Mouse (Mus musculus) limb, embryonic 14.5 days (tissue): ENCODE results near the gene Fam69a. TPM values are rescaled to one million over a fixed set of nuclear protein-coding genes. Genes with fewer than 3 reads are reported as not detected.

Experiments used
- ATAC-seq: fragments of 200-750 bp; cut with Nextera tagmentation; 2 replicates; pipeline ENCODE4 v1.8.0; 2017; ENCODE audit warnings: low read depth, moderate number of reproducible peaks, moderate TSS enrichment; ENCODE audit not compliant: low FRiP score
- DNase-seq: peaks from one replicate; pipeline ENCODE4 v3.0.0-alpha.2; 2015; ENCODE audit warnings: low spot score
- H3K27ac ChIP-seq: fragments of 300-500 bp; sonication (generic); replicated peaks from 2 replicates; pipeline ENCODE4 v1.5.1; 2014; ENCODE audit warnings: low read depth, mild to moderate bottlenecking, low read length, moderate library complexity, mixed read lengths
- H3K27me3 ChIP-seq: fragments of 300-500 bp; sonication (generic); 2 replicates; pipeline ENCODE4 v1.6.1; 2014; ENCODE audit warnings: low read length, mixed read lengths; ENCODE audit not compliant: control insufficient read depth, insufficient read depth
- H3K36me3 ChIP-seq: fragments of 300-500 bp; sonication (generic); 2 replicates; pipeline ENCODE4 v1.6.1; 2014; ENCODE audit warnings: mild to moderate bottlenecking, low read length, moderate library complexity, mixed read lengths; ENCODE audit not compliant: control insufficient read depth, insufficient read depth
- H3K4me1 ChIP-seq: fragments of 300-500 bp; sonication (generic); 2 replicates; pipeline ENCODE4 v1.6.1; 2014; ENCODE audit warnings: antibody characterized with exemption, low read length, mixed read lengths; ENCODE audit not compliant: control insufficient read depth, insufficient read depth
- H3K4me2 ChIP-seq: fragments of 300-500 bp; sonication (generic); replicated peaks from 2 replicates; pipeline ENCODE4 v1.6.1; 2014; ENCODE audit warnings: low read depth, mild to moderate bottlenecking, low read length, moderate library complexity; ENCODE audit not compliant: severe bottlenecking
- H3K4me3 ChIP-seq: fragments of 300-500 bp; sonication (generic); replicated peaks from 2 replicates; pipeline ENCODE4 v1.5.1; 2014; ENCODE audit warnings: low read length
- H3K9ac ChIP-seq: fragments of 300-500 bp; sonication (generic); 2 replicates; pipeline ENCODE4 v1.6.1; 2014; ENCODE audit warnings: mild to moderate bottlenecking, low read depth, low read length, moderate library complexity; ENCODE audit not compliant: severe bottlenecking
- H3K9me3 ChIP-seq: fragments of 300-500 bp; sonication (generic); 2 replicates; pipeline ENCODE4 v1.6.1; 2016; ENCODE audit warnings: low read length; ENCODE audit not compliant: control insufficient read depth
- POLR2A ChIP-seq: fragments of 200-500 bp; IDR thresholded peaks from 2 replicates; pipeline ENCODE4 v1.8.0; 2012; ENCODE audit warnings: inconsistent platforms, mild to moderate bottlenecking, moderate library complexity, borderline replicate concordance; ENCODE audit not compliant: insufficient read depth, insufficient read length; ENCODE audit errors: extremely low read depth
- WGBS: fragments of 180-500 bp; shearing (Covaris S2); extraction: QIAGEN DNeasy Blood & Tissue Kit; methylation state at CpG from one replicate; pipeline ENCODE4 v1.1.7; 2014; 5-methylcytosine and 5-hydroxymethylcytosine counted together
- polyA plus RNA-seq, 2 experiments: library from polyadenylated mRNA; depleted of rRNA in 1 of 2; stranded (reverse) in 1 of 2; unstranded in 1 of 2; fragments of >200 nt; fragmentation: Nextera tagmentation in 1 of 2; extraction: Ambion mirVana in 1 of 2; gene quantifications; 2 replicates each; pipeline versions ENCODE4 v1.2.1 to v1.2.3; 2012 to 2014

Fam69a gene
- polyA plus RNA-seq, 2 experiments: 8.9 to 30.1 TPM

DNA sequence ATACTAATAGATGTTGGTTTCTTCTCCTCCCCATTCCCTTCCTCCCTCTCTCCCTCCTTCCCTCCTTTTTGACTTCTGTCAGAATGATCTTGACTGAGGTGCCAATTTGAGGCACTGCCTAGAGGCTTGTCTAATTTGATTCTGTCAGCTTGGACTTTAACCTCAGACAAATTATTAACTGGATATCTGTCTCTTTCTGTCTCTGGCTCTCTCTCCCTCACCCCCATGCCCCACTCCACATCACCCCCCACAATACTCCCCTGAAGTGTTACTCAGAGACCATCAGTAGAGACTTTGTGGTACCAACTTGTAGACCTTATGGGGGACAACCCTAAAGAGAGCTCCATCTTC, 111.6 kb downstream of the Fam69a start:
- Histone ChIP-seq H3K9me3 (no peaks in the 10 kb centered on the region), H3K4me1 (peaks cover 2% of the 10 kb centered on the region; the same call in 1 of the 2 replicates), H3K27ac (no peak overlapping the region), H3K36me3 (no peaks in the 10 kb centered on the region), H3K9ac (no peak overlapping the region), H3K27me3 (no peaks in the 10 kb centered on the region), H3K4me3 (no peak overlapping the region), H3K4me2 (no peak overlapping the region)
- ATAC-seq (no peak), DNase-seq (no peak)
- TF ChIP-seq POLR2A: no peak

DNA sequence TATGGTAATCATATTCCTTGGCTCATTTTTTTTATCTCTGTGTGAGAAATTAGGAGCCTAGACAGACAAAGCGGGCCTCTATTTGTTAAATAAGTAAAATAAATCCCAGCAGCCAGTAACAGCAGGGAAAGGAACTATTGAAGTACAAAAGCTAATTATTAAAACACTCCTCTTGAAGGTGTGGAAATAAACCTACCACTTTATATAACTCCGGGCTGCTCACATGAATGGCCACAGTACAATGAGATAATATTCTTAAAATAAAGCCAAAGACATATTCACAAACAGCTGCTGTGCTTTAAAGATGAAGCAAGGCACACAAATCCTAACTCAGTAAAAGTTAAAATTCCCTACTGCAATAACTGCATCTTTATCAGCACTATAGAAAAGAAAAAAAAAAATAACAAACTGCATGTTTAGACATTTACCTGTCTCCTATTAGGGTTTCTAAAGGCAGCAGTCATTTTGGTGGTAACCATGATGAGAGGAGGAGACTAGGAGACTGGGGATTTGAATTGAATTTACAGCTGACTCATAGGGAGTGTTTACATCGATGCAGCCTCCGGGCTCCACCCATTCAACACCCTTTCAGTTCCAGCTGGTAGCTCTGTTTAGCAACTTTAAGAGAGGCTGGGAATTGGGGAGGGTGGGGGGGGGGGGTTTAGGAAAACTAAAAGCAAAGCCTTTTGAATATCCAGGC, 112.2 kb downstream of the Fam69a start, which contains the start of gene Evi5:
Evi5 (minus strand) TSS at position 547 of the 700 bp plus-strand sequence.
- no peak for ATAC-seq
- Histone ChIP-seq H3K4me2 (no peak within 1 kb of the TSS), H3K27me3 (no peaks in the 10 kb centered on the region), H3K9ac (no peak within 1 kb of the TSS), H3K4me3 (no peak within 1 kb of the TSS), H3K36me3 (no peaks in the 10 kb centered on the region), H3K27ac (no peak within 1 kb of the TSS), H3K9me3 (no peaks in the 10 kb centered on the region), H3K4me1 (peaks cover 2% of the 10 kb centered on the region; the same call in 1 of the 2 replicates)
- TF ChIP-seq POLR2A: no peak
- WGBS: 41% methylated on average over 4 of the region's 4 CpGs
- DNase-seq: no peak

DNA sequence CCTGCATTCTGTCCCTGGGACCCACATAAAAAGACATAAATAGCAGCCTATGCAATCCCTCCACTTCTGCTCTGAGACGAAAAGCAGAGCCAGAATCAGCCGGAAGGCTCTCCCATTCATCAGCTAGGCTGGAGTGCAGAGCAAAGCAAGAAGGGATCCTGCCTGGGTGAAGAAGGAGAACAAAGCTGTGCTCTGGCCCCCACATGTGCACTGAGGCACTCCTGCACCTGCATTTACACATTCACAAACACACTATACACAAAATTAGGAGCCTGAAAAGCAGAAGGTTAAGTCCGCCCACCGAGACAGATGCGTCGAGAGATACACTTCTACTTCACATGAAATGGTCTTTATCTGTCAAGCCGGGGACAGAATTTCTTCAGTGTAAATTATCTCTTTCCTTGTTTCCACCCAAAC, 113.0 kb downstream of the Fam69a start:
- H3K4me1 ChIP-seq: peaks cover 2% of the 10 kb centered on the region; the same call in 1 of the 2 replicates
- no peaks in the 10 kb centered on the region for H3K36me3 ChIP-seq
- WGBS: 62% methylated on average over 7 of the region's 7 CpGs
- H3K27ac ChIP-seq: no peak overlapping the region
- no peaks in the 10 kb centered on the region for H3K9me3 ChIP-seq
- ATAC-seq (no peak), DNase-seq (no peak)
- H3K27me3 ChIP-seq: no peaks in the 10 kb centered on the region
- H3K9ac ChIP-seq: no peak overlapping the region
- no peak overlapping the region for H3K4me2 ChIP-seq
- no peak overlapping the region for H3K4me3 ChIP-seq
- TF ChIP-seq POLR2A: no peak

GRCm38 (mm10) chr5:107873330-107873729, 113.6 kb downstream of the Fam69a start:
- Histone ChIP-seq H3K9ac (no peak overlapping the region), H3K36me3 (no peaks in the 10 kb centered on the region), H3K27me3 (no peaks in the 10 kb centered on the region), H3K27ac (no peak overlapping the region), H3K9me3 (no peaks in the 10 kb centered on the region), H3K4me3 (no peak overlapping the region), H3K4me2 (no peak overlapping the region), H3K4me1 (peaks cover 2% of the 10 kb centered on the region; the same call in 1 of the 2 replicates)
- no peak for TF ChIP-seq POLR2A
- WGBS: 83% methylated on average over 6 of the region's 6 CpGs
- ATAC-seq: no peak
- no peak for DNase-seq

GRCm38 (mm10) chr5:107869701-107870100, 117.2 kb downstream of the Fam69a start:
- TF ChIP-seq POLR2A: no peak
- ATAC-seq (no peak), DNase-seq (no peak)
- H3K27me3 ChIP-seq: no peaks in the 10 kb centered on the region
- 61% methylated on average over 2 of the region's 2 CpGs for WGBS
- peaks cover 8% of the 10 kb centered on the region; the same call in 1 of the 2 replicates for H3K4me1 ChIP-seq
- no peaks in the 10 kb centered on the region for H3K9me3 ChIP-seq
- H3K4me2 ChIP-seq: no peak overlapping the region
- H3K4me3 ChIP-seq: no peak overlapping the region
- no peaks in the 10 kb centered on the region for H3K36me3 ChIP-seq
- H3K27ac ChIP-seq: no peak overlapping the region
- no peak overlapping the region for H3K9ac ChIP-seq
